Mouse (Mus musculus): ENCODE results near the gene Gys1.

GRCm38 (mm10) chr7:45421194-45421593, 13.4 kb upstream of the Gys1 start:
- TF ChIP-seq CTCF (IDR thresholded peaks at IDR 0.05; ENCODE audit: low read depth, low read length), result no peak
- no peak for TF ChIP-seq POLR2AphosphoS5 (IDR thresholded peaks at IDR 0.05; ENCODE audit: insufficient replicate concordance, low read depth, low read length)
